Mouse (Mus musculus): ENCODE data around the gene Phc2. TPM values are rescaled to one million over a fixed set of nuclear protein-coding genes. Genes with fewer than 3 reads are reported as not detected.

Gene Phc2
- polyA plus RNA-seq, 1 experiment from 2014 or later = 54.5 TPM

DNA sequence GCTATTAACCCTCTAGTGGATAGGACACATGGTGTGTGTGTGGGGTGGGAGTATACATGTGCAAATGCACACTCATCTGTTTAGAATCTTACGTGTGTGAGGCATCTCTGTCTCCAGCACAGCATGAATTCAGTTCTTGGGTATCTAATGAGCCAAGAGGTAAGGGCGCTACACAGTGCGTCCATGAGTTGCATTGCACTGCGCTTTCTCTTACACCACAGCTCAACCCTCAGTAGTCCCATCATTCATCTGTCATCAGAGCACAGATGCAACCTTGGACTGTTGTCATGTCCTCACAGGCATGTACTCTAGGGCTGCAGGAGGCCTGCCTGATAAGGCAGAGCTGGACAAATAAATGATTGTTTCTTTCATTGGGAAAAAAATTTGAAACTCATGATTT is 18.0 kb downstream of the Phc2 start:
- Histone ChIP-seq H3K4me1 (peaks cover 22% of the 10 kb centered on the region), H3K27ac (replicated peaks) (0 out of 2 replicates have a peak overlapping the region, but pooled peaks have one; percentile 20), H3K36me3 (no peaks in the 10 kb centered on the region), H3K9me3 (replicated peaks) (no peaks in the 10 kb centered on the region), H3K4me3 (replicated peaks) (no peak overlapping the region), H3K4me2 (no peak overlapping the region), H3K9ac (replicated peaks) (0 out of 2 replicates have a peak overlapping the region, but pooled peaks have one; percentile 11), H3K27me3 (replicated peaks) (no peaks in the 10 kb centered on the region)
- 54% methylated on average over 4 of the region's 4 CpGs for WGBS
- no peak for ATAC-seq (ENCODE audit: low FRiP score)

- peak overlapping the region; percentile 52 for H3K4me2 ChIP-seq
- no peaks in the 10 kb centered on the region for H3K27me3 ChIP-seq (replicated peaks)
- H3K9ac ChIP-seq (replicated peaks) = peak overlapping the region; percentile 26; the same call in 1 of the 2 replicates
- WGBS = 11% methylated on average over 13 of the region's 13 CpGs
- no peaks in the 10 kb centered on the region for H3K36me3 ChIP-seq
- peak overlapping the region; percentile 85 for H3K27ac ChIP-seq (replicated peaks)
- peak; percentile 42 for ATAC-seq (ENCODE audit: low FRiP score)
- H3K4me3 ChIP-seq (replicated peaks) = peak overlapping the region; percentile 28
- H3K4me1 ChIP-seq = peaks cover 45% of the 10 kb centered on the region
- no peaks in the 10 kb centered on the region for H3K9me3 ChIP-seq (replicated peaks)
Measured at GRCm38 (mm10) chr4:128678564-128679217, 24.2 kb downstream of the Phc2 start.

DNA sequence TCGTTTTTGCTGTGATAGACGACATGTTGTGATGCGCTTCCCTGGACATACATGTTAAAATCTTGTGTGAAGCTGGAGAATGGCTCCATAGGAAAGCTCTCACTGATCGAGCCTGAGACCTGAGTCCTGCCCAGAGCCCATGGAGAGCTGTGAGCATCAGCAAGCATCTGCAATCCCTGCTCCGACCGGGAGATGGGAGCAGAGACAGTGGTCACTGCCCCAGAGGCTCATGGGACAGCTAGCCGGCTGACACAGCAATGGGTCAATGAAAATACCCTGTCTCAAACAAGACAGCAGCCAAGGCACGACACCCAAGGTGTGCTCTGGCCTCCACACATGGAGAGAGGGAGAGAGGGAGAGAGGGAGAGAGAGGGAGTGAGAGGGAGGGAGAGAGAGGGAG is 26.6 kb downstream of the Phc2 start:
- H3K27me3 ChIP-seq (replicated peaks) = no peaks in the 10 kb centered on the region
- no peaks in the 10 kb centered on the region for H3K9me3 ChIP-seq (replicated peaks)
- no peak overlapping the region for H3K9ac ChIP-seq (replicated peaks)
- no peak overlapping the region for H3K4me3 ChIP-seq (replicated peaks)
- H3K27ac ChIP-seq (replicated peaks) = no peak overlapping the region
- no peak for ATAC-seq (ENCODE audit: low FRiP score)
- no peaks in the 10 kb centered on the region for H3K36me3 ChIP-seq
- 51% methylated on average over 8 of the region's 8 CpGs for WGBS
- peaks cover 54% of the 10 kb centered on the region for H3K4me1 ChIP-seq
- no peak overlapping the region for H3K4me2 ChIP-seq

DNA sequence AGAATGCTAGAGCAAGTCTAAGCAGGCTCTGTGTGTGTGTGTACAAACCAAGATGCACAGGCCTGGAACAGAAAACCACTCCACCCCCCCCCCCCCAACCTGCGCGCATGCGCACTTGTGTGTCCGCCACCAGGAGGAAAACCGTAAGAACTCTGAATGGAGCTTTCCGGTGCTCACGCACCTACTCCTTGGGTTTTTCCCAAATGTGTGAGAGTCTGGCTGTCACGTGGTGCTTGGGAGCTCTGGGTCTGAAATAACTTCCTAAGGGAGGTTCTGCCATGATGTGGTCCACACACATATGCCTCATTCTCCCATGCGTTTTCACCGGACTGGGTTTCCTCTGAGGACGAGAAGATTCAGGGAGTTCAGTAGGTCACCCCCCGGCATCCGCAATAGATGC is 27.8 kb downstream of the Phc2 start:
- Histone ChIP-seq H3K9me3 (replicated peaks) (no peaks in the 10 kb centered on the region), H3K36me3 (no peaks in the 10 kb centered on the region), H3K4me1 (peaks cover 54% of the 10 kb centered on the region), H3K4me2 (no peak overlapping the region), H3K4me3 (replicated peaks) (no peak overlapping the region), H3K9ac (replicated peaks) (no peak overlapping the region), H3K27ac (replicated peaks) (no peak overlapping the region; the same call in 1 of the 2 replicates), H3K27me3 (replicated peaks) (no peaks in the 10 kb centered on the region)
- no peak for ATAC-seq (ENCODE audit: low FRiP score)
- WGBS = 92% methylated on average over 13 of the region's 13 CpGs

- Histone ChIP-seq H3K27me3 (replicated peaks) (no peaks in the 10 kb centered on the region), H3K4me1 (peaks cover 57% of the 10 kb centered on the region), H3K4me3 (replicated peaks) (no peak overlapping the region), H3K9ac (replicated peaks) (no peak overlapping the region), H3K4me2 (no peak overlapping the region; the same call in 1 of the 2 replicates), H3K27ac (replicated peaks) (peak overlapping the region; percentile 68), H3K36me3 (no peaks in the 10 kb centered on the region), H3K9me3 (replicated peaks) (no peaks in the 10 kb centered on the region)
- ATAC-seq (ENCODE audit: low FRiP score) = no peak
- WGBS = 21% methylated on average over 3 of the region's 3 CpGs
Measured at GRCm38 (mm10) chr4:128683706-128684105, 29.2 kb downstream of the Phc2 start.

- no peak overlapping the region; the same call in 1 of the 2 replicates for H3K4me2 ChIP-seq
- H3K4me1 ChIP-seq = peaks cover 57% of the 10 kb centered on the region
- no peaks in the 10 kb centered on the region for H3K27me3 ChIP-seq (replicated peaks)
- no peak for ATAC-seq (ENCODE audit: low FRiP score)
- H3K9me3 ChIP-seq (replicated peaks) = no peaks in the 10 kb centered on the region
- no peak overlapping the region for H3K9ac ChIP-seq (replicated peaks)
- no peaks in the 10 kb centered on the region for H3K36me3 ChIP-seq
- peak overlapping the region; percentile 68 for H3K27ac ChIP-seq (replicated peaks)
- 40% methylated on average over 11 of the region's 11 CpGs for WGBS
- no peak overlapping the region for H3K4me3 ChIP-seq (replicated peaks)
Measured at GRCm38 (mm10) chr4:128684108-128684507, 29.6 kb downstream of the Phc2 start.

DNA sequence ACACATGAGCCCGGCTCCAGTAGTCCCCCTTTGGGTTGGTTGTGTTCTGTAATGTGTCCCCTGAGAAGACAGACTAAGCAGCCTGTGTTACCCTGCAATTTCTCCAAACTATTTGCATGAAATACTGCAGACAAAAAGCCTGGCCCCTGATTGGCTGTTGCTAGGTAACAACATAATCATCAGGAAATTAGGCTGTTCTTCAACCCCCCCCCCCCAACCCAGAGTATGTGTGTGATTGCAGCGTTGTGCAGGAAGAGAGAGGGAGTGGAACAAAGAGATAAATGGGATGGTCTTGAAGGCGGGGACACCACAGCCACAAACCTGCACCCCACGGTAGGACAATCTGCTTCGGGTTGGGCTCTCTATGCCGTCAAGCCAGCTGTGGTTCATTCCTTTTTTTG is 34.0 kb downstream of the Phc2 start:
- Histone ChIP-seq H3K36me3 (no peaks in the 10 kb centered on the region), H3K9me3 (replicated peaks) (no peaks in the 10 kb centered on the region), H3K4me1 (peaks cover 70% of the 10 kb centered on the region), H3K9ac (replicated peaks) (no peak overlapping the region), H3K4me3 (replicated peaks) (peak overlapping the region; percentile 30), H3K27ac (replicated peaks) (peak overlapping the region; percentile 77), H3K4me2 (peak overlapping the region; percentile 50), H3K27me3 (replicated peaks) (no peaks in the 10 kb centered on the region)
- peak; percentile 79 for ATAC-seq (ENCODE audit: low FRiP score)
- 16% methylated on average over 6 of the region's 6 CpGs for WGBS

GRCm38 (mm10) chr4:128688976-128689375 is 34.5 kb downstream of the Phc2 start:
- WGBS = 28% methylated on average over 9 of the region's 9 CpGs
- Histone ChIP-seq H3K27me3 (replicated peaks) (no peaks in the 10 kb centered on the region), H3K9me3 (replicated peaks) (no peaks in the 10 kb centered on the region), H3K4me2 (peak overlapping the region; percentile 50), H3K9ac (replicated peaks) (peak overlapping the region; percentile 28; the same call in 1 of the 2 replicates), H3K4me3 (replicated peaks) (peak overlapping the region; percentile 30), H3K4me1 (peaks cover 70% of the 10 kb centered on the region), H3K27ac (replicated peaks) (peak overlapping the region; percentile 77), H3K36me3 (no peaks in the 10 kb centered on the region)
- ATAC-seq (ENCODE audit: low FRiP score) = peak; percentile 73

GRCm38 (mm10) chr4:128689739-128690304 is 35.3 kb downstream of the Phc2 start:
- Histone ChIP-seq H3K4me1 (peaks cover 71% of the 10 kb centered on the region), H3K9me3 (replicated peaks) (no peaks in the 10 kb centered on the region), H3K36me3 (no peaks in the 10 kb centered on the region), H3K27me3 (replicated peaks) (no peaks in the 10 kb centered on the region), H3K9ac (replicated peaks) (peak overlapping the region; percentile 28; the same call in 1 of the 2 replicates), H3K27ac (replicated peaks) (peak overlapping the region; percentile 77), H3K4me2 (peak overlapping the region; percentile 50), H3K4me3 (replicated peaks) (peak overlapping the region; percentile 30)
- WGBS = 50% methylated on average over 6 of the region's 6 CpGs
- no peak for ATAC-seq (ENCODE audit: low FRiP score)

GRCm38 (mm10) chr4:128691195-128691594 is 36.7 kb downstream of the Phc2 start:
- ATAC-seq (ENCODE audit: low FRiP score) = no peak
- H3K4me1 ChIP-seq = peaks cover 85% of the 10 kb centered on the region
- no peaks in the 10 kb centered on the region for H3K9me3 ChIP-seq (replicated peaks)
- no peak overlapping the region for H3K4me2 ChIP-seq
- H3K4me3 ChIP-seq (replicated peaks) = no peak overlapping the region
- H3K9ac ChIP-seq (replicated peaks) = no peak overlapping the region
- H3K27me3 ChIP-seq (replicated peaks) = no peaks in the 10 kb centered on the region
- no peaks in the 10 kb centered on the region for H3K36me3 ChIP-seq
- WGBS = 89% methylated on average over 4 of the region's 4 CpGs
- peak overlapping the region; percentile 58; the same call in 1 of the 2 replicates for H3K27ac ChIP-seq (replicated peaks)

- Histone ChIP-seq H3K4me2 (no peak overlapping the region), H3K4me3 (replicated peaks) (no peak overlapping the region), H3K9me3 (replicated peaks) (no peaks in the 10 kb centered on the region), H3K9ac (replicated peaks) (no peak overlapping the region), H3K36me3 (no peaks in the 10 kb centered on the region), H3K4me1 (peaks cover 96% of the 10 kb centered on the region), H3K27ac (replicated peaks) (peak overlapping the region; percentile 58), H3K27me3 (replicated peaks) (no peaks in the 10 kb centered on the region)
- no peak for ATAC-seq (ENCODE audit: low FRiP score)
- WGBS = 59% methylated on average over 14 of the region's 15 CpGs
Measured at GRCm38 (mm10) chr4:128692149-128692925, 37.8 kb downstream of the Phc2 start.

Data from neural tube, embryonic 15.5 days (tissue).